ENCODE assay signal across 9 mouse cellular contexts in the genomic region with DNA sequence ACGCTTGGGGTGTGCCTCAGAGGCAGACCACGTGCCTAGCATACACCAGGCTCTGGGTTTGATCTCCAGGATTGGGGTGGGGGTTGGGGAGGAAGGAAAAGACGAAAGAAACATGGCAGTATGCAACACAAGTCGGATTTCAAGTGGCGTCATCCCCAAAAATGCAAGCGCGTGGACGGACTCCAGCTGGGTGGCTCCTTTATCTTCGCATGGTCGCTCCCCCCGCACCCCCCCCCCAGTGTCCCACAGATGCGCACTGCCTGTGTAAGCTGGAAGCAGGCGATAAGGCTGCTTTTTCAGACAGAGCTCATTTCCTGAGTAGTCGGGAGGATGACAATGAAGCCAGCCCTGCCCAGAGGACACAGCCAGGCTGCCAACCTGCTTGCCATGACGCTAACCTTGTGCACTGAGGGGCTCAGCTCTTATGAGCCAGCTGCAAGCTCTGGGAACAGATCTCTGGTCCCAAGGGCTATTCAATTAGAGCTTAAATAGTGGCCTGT. TPM values are rescaled to one million over a fixed set of nuclear protein-coding genes. Genes with fewer than 3 reads are reported as not detected.
A peak's percentile ranks its signal among the peaks of the same experiment; 100 is the strongest.
DNase-seq lines count a peak whose midpoint lies in the region; ATAC-seq lines count a peak whose summit lies in the region.
"Had no signal": no experiment of that assay in that cellular context is flagged by ENCODE, and none has a peak within 500 bp of the region (broad histone marks: within the 10 kb centered on the region; RNA-seq: fewer than 3 reads in every experiment).

No protein-coding gene starts in this region.

- H3K4me1 ChIP-seq in kidney, embryonic 16.5 days (ENCODE audit: insufficient read depth, low read length) = peaks cover 58% of the 10 kb centered on the region
- H3K4me1 ChIP-seq in forebrain, embryonic 13.5 days = peaks cover 85% of the 10 kb centered on the region

- no peak overlapping the region for H3K9ac ChIP-seq in kidney, embryonic 16.5 days (replicated peaks; ENCODE audit: low read length)
- H3K9ac ChIP-seq in forebrain, embryonic 13.5 days = peak overlapping the region; percentile 100

- H3K9me3 ChIP-seq in kidney, embryonic 16.5 days (ENCODE audit: low read length) = no peaks in the 10 kb centered on the region
- no peaks in the 10 kb centered on the region for H3K9me3 ChIP-seq in forebrain, embryonic 13.5 days (replicated peaks)

- peaks cover 8% of the 10 kb centered on the region for H3K36me3 ChIP-seq in kidney, embryonic 16.5 days (ENCODE audit: insufficient read depth, low read length)
- peaks cover 63% of the 10 kb centered on the region for H3K36me3 ChIP-seq in forebrain, embryonic 13.5 days (ENCODE audit: poor library complexity, severe bottlenecking)

- 74% methylated on average over 15 of the region's 15 CpGs for WGBS in kidney, embryonic 16.5 days
- 71% methylated on average over 15 of the region's 15 CpGs for WGBS in forebrain, embryonic 13.5 days

- peak; percentile 50 for DNase-seq in kidney, adult 11 months
- peak; percentile 26 to 32 for DNase-seq in kidney, adult 8-10 months
- peak; percentile 76 to 85 for DNase-seq in lung, postnatal 4 days
- DNase-seq in retina, embryonic 14.5 days (ENCODE audit: low spot score) = no peak
- no peak for DNase-seq in adrenal gland, adult 8-10 months

- ATAC-seq in kidney, embryonic 16.5 days (ENCODE audit: low FRiP score, low TSS enrichment) = no peak
- no peak for ATAC-seq in forebrain, embryonic 13.5 days
- ATAC-seq in inflammation-experienced regulatory T-cells, adult 6 months = no peak

- H3K4me3 ChIP-seq in kidney, embryonic 16.5 days (ENCODE audit: low read length) = no peak overlapping the region
- H3K4me3 ChIP-seq in forebrain, embryonic 13.5 days = peak overlapping the region; percentile 98

- H3K4me2 ChIP-seq in kidney, embryonic 16.5 days (replicated peaks; ENCODE audit: low read depth, low read length) = no peak overlapping the region
- peak overlapping the region; percentile 100 for H3K4me2 ChIP-seq in forebrain, embryonic 13.5 days

- no peaks in the 10 kb centered on the region for H3K27me3 ChIP-seq in kidney, embryonic 16.5 days (ENCODE audit: insufficient read depth, low read length)
- no peaks in the 10 kb centered on the region for H3K27me3 ChIP-seq in forebrain, embryonic 13.5 days

- no peak overlapping the region for H3K27ac ChIP-seq in kidney, embryonic 16.5 days (ENCODE audit: low read length)
- H3K27ac ChIP-seq in forebrain, embryonic 13.5 days = peak overlapping the region; percentile 35; the same call in 1 of the 2 replicates

RNA-seq across cellular contexts. Expression of gene Ttyh3, which starts 4.1 kb away (rescaled TPM):
- 28.4 and 31.3 TPM in 2 replicates for polyA plus RNA-seq in kidney, embryonic 16.5 days (2015; fragmentation: Nextera tagmentation; extraction: Ambion mirVana)
- polyA plus RNA-seq in forebrain, embryonic 13.5 days (2015; fragmentation: Nextera tagmentation; extraction: Ambion mirVana) = 59.3 and 63.4 TPM in 2 replicates
- total RNA-seq in adrenal gland, adult 8-10 months (2022) = 100 to 1,000 TPM in 1 of 4 experiments, 10 to 100 TPM in 3; 49.8 to 100 (median 77.4) TPM
- 1 to 10 TPM; 2.8 to 4.2 (median 3.7) TPM for polyA plus RNA-seq in inflammation-experienced regulatory T-cells, adult 6 months (2017; shearing (Covaris generic))

RNA-seq across cellular contexts. Expression of gene Lfng, which starts 37.6 kb away (rescaled TPM):
- polyA plus RNA-seq in kidney, embryonic 16.5 days (2015; fragmentation: Nextera tagmentation; extraction: Ambion mirVana) = 36.3 and 38.9 TPM in 2 replicates
- 28.8 and 31.8 TPM in 2 replicates for polyA plus RNA-seq in forebrain, embryonic 13.5 days (2015; fragmentation: Nextera tagmentation; extraction: Ambion mirVana)
- total RNA-seq in adrenal gland, adult 8-10 months (2022) = 10 to 100 TPM; 11.6 to 18.9 (median 17.2) TPM
- 10 to 100 TPM; 16.8 to 44.8 (median 23.1) TPM for polyA plus RNA-seq in inflammation-experienced regulatory T-cells, adult 6 months (2017; shearing (Covaris generic))
- total RNA-seq: CH12.LX had no signal

RNA-seq across cellular contexts. Expression of gene Iqce, which starts 57.4 kb away (rescaled TPM):
- 26.0 and 30.7 TPM in 2 replicates for polyA plus RNA-seq in kidney, embryonic 16.5 days (2015; fragmentation: Nextera tagmentation; extraction: Ambion mirVana)
- polyA plus RNA-seq in forebrain, embryonic 13.5 days (2015; fragmentation: Nextera tagmentation; extraction: Ambion mirVana) = 20.1 and 27.6 TPM in 2 replicates
- 10 to 100 TPM; 21.0 to 45.5 (median 36.7) TPM for total RNA-seq in adrenal gland, adult 8-10 months (2022)
- polyA plus RNA-seq in inflammation-experienced regulatory T-cells, adult 6 months (2017; shearing (Covaris generic)) = 10 to 100 TPM; 22.6 to 30.2 (median 27.3) TPM

Comparison
In these comparisons a context has a peak if more than half of its experiments do, and no peak if none do; other contexts are left out.
1. DNase-seq: peak in kidney, adult 11 months (single experiment), kidney, adult 8-10 months (2 of 2) and lung, postnatal 4 days (2 of 2); none in retina, embryonic 14.5 days (single experiment) and adrenal gland, adult 8-10 months (single experiment).